Mouse (Mus musculus): ENCODE measurements around the gene Rbms1.

Gene Rbms1

DNA sequence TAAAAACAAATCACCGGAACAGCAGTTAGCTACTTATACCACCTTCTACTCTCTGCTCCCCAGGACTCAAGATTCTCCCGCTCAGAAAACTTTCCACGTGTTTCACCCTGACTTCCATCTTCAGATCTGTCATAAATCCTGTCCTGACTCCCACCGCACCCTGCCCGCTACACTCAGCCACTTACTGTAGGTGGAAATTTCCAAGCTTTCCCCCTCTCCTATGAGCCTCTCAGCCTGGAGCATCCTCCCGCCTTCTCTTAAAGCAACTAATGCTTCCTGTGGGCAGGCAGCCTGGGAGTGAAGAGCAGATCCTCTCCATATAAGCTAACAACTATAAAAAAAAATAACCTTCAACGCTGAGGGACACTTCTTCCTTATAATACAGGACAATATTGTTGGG, 44.6 kb downstream of the Rbms1 start:
- DNase-seq (ENCODE audit: low read depth, low spot score): no peak

DNA sequence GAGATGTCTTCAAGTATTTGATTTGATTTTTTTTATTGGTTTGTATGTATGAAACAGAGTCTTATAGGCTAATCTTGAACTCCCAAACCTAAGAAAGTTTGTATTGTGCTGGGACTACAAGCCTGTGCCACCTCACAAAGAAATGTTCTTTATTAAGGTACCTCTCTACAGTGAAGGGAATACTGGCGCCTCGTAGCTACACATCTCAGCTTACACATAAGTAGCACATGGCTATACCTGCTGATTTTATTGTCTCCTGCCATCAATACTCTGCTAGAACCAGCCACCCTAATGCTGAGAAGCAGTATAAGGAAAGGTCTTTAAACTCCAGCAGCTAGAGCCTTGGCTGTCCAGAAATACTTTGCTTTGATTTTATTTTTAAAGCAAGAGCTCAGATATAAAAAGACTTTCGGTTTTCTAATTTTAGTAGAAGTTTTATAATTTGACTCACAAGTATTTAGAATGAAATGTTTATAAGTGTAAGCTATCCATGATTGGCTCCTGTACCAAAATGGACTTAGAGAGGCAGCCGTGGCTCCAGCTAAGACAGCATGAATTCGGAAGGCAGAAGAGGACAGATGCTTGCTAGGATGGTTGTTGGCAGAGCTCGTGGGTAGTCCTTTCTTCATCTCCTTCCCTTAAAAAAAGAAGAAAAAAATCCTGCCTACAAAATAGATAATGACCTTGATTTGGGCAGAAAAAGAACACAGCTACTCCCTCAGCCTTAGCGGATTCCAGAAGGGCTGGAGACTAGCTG, 48.3 kb downstream of the Rbms1 start:
- peak; percentile 77 for DNase-seq (ENCODE audit: low read depth, low spot score)

DNA sequence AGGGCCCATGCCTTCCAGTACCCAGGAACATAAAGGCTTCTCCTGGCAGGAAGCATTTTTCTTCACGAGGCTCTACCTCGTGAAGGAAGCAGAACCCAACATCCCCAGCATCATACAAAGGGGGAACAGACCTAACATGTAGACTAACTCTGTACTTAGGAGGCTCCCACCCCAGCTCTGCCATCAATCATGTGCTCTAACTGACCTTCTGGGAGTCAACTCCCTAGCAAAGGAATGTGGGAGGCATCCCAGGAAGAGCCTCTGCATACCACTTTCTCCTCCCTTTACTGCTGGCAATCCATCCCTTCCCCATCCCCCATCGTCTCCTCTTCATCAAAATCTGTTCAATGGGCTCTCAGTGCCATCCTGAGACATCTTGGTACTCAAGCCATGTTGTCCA, 49.7 kb downstream of the Rbms1 start:
- no peak for DNase-seq (ENCODE audit: low read depth, low spot score)

DNA sequence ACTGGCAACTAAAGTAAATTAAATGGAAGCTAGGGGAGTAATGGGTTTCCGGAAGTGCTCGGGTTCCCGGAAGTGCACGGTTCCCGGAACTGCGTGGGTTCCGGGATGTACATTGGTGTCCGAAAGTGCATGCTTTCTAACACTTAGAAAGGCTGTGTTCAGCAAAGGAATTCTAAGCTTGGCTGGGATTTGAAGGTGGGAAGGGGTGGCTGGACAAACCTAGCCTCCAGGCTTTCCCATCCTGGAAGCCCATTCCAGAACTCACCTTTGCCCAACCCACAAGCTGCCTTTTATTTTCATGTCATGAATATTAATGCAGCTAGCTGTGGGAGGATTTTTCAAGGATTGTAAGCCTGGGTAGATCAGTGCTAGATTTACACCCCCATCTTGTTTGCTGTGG, 51.3 kb downstream of the Rbms1 start:
- DNase-seq (ENCODE audit: low read depth, low spot score): no peak

DNA sequence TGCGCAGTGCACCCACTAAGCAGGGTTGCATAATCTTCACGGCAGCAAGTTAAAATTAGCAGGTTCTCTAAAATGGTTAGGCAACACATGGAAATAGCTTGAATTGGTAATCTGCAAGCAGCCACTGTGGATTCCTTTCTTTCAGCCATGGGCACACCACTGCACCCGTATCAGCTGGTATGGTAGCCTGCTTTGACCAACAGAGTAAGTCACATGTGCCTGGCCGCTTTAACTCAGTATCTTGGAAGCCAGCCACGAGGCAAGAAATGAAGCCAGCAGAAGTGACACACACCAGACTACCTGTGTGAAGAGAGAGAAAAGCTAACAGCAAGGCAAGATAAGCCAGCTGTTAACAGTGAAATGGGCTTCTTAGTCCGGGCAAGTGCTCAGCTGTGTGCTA, 52.2 kb downstream of the Rbms1 start:
- peak; percentile 67 for DNase-seq (ENCODE audit: low read depth, low spot score)

DNA sequence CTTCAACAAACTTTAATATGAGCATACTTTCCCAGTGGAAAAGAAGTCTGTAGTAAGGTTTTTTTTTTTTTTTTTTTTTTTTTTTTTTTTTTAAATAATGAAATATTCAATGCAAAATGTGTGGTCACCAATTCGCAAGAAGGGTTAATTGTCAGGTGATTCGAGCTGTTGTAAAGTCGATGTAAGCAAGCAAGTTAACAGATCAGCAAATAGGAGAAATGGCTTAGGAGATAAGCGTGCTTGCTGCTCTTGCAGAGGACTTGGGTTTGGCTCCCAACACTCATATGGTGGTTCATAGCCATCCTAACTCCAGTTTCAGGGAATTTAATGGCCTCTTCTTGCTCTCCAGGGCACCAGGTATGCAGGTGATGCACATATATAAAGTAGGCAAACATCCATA, 54.4 kb downstream of the Rbms1 start:
- DNase-seq (ENCODE audit: low read depth, low spot score): no peak

DNA sequence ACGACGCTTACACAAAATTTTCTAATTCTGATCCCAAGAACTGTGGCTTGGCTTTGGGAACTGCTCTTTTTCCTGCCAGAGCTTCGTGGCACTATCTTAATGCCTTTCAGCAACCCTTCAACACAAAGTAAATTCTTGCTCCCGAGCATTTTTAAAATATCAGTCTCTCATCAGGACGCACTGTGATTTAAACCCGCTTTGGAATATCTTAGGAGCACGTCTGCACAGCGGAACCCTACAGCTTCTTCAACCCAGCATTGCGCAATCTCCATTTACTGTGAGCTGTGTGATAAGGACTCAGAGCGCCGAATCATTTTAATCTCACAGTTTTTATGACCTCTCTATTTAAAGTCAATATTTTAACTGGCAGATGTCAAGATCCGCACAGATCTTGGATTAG, 54.9 kb downstream of the Rbms1 start:
- DNase-seq (ENCODE audit: low read depth, low spot score): no peak

DNA sequence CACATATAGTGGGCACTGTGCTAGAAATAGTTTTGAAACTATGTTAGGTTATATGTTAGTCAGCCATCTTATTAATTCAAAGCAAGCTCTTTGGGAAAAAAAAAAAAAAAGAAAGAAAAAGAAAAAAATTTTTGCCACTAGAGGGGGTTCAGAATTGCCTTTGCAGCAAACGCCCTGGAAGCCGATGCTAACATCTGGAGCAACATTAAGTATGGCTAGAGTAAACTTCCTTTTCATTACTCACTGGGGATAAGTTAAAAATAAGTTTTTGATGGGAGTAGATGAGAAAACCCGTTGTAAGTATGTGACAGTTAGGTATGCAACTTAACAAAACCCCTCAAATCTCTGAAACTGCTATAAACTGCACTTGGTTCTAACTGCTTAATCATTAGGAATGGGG, 57.7 kb downstream of the Rbms1 start:
- peak; percentile 45 for DNase-seq (ENCODE audit: low read depth, low spot score)

DNA sequence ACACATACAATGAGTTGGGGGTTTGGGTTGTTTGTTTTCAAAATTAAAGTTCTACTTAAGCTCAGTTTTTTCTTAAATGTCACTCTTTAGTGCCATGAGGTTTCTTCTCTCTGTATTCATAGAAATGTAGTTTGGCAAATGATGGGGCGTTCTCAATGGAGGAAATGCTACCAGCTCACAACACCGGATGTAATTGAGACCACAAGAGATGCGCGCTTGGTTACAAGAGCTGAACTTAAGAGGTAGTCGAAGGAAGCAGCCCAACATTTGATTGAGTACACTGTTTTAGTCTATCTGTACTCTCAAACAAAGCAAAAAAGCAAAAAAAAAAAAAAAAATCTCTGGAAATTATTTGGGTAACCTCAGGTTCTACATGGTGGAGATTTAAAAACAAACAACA, 58.9 kb downstream of the Rbms1 start:
- DNase-seq (ENCODE audit: low read depth, low spot score): no peak

DNA sequence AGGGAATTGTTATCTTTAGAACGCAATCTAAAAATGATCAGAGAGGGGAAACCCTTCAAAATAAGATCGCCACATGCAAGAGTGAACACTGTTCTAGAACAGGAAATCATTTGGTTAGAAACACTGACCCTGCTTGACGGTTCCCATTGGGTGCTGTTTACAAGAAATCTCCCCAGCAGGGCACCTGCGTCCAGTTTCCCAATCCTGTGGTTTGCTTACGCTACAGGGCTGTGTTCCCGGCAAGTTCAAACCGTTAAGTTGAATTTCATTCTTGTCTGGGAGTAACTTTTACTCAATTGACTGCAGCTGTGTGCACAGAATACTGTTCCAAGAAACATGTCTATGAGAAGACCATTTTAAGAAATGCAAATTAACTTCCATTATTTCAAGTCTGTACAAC, 59.5 kb downstream of the Rbms1 start:
- DNase-seq (ENCODE audit: low read depth, low spot score): no peak

DNA sequence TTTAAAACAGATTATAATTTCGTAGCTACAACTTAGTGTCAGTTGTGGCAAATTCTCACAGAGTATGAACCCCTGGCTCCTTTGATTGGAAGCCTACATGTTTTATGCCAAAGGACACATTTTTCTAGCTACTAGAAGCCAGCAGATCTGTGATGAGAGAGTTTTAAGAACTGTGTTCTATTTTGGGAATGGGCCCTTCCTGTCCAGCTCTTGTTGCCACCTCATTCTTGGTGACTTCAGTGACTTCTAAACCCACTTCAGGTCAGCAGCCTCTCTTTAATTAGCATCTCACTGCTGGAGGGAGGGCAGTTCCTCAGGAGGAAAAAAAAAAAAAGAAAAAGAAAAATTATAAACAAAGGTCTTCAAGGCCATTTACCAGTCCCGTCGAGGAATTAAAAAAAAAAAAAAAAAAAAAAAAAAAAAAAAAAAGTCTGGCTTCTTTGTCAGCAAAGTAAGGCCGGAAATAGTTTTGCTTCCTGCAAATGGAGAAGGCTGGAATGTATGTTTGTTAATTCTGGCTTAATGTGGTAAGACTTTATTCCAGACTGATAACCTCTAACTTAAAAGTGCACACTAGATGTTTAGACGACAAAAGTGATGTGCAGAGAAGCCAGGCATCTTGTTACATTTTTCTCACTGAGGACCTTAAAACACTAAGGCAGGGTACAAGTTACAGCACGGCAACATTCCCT, 60.4 kb downstream of the Rbms1 start:
- no peak for DNase-seq (ENCODE audit: low read depth, low spot score)

DNA sequence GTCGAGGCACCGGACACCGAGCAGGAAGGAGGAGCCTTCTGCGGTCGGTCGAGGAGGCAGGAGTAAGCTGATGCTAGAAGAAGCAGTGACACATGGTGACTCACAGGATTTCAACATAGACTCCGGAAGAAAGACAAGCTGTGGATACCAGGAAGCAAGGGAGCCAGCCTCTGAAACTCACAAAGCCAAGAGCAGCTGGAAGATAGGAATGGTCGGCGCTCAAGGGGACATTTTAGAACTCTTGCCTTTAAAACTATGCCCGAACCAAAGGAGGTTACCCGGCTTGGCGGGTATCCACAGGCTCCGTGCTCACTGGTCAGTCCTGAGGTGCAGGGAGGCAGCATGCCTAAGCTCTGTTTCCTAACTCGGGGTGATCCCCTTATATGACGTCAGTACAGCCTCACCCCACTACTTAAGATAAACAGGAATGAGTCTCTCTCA, 61.5 kb downstream of the Rbms1 start:
- DNase-seq (ENCODE audit: low read depth, low spot score): peak; percentile 66

DNA sequence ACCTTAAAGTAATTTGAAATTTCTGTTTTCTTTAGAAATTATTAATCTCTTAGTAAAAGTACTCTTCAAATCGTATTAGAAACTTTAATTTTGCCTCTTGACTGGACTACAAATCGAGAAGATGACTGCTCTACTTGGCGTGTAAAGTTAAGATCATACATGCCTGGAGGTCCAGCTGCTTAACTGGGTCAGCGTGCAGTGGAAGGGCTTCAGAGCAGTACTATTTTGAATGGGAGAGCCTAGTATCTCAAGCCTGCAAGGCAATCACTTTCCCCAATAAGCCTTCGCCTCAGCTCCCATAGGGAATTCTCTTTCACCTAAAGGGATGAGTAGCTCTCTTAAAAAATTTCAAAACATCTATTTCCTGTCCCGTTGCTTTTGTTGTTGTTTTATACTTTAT, 62.0 kb downstream of the Rbms1 start:
- DNase-seq (ENCODE audit: low read depth, low spot score): no peak

DNA sequence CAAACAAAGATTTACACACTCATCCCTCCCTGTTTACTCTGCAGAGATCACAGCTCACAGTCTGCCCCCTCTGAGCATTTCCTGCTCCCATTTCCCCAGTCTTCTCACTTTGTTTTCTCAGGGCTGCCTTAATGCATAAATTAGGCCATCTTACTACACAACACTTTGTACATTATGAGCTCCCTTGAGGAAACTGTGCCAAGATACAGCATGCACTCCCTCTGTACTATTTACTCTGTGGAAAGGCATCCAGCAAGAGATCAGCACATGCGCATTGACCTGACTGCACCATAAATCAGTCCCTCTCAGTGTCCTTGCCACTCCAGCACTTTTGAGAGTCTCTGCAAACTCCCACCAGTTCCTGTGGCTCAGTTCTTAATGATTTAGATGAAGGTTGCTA, 70.0 kb downstream of the Rbms1 start:
- DNase-seq (ENCODE audit: low read depth, low spot score): no peak

DNA sequence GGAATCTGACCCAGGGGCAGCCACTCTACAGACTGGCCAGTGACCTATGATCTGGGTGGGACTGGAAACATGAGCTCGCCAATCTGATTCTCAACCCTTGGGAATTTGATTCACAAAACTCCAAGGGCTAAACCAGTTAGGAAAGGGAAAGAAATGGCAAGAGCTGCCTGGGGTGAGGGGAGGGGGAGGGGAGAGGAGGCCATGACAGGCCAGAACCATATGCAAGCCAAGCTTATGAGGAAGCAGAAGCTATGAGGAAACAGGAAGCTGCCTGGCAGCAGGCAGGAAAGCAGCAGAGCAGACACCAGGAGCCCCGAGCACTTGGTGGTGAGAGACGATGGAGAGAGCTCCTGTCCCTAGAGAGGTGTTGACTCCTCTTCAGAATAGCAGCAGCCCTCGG, 79.1 kb downstream of the Rbms1 start:
- DNase-seq (ENCODE audit: low read depth, low spot score): no peak

DNA sequence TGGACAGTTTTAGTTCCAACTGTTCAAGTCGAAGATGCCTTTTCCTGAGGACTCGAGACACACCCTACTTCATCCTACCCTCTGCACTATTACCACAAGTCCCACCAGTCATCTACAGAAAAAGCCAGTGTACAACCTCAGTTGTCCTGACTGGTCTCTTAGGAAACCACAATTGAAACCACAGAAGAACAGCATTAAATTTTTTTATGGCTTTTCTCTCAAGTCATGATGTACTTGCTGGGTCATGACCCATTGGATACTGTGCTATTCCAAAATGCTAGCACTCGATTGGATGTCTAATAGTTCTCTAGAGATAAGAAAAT, 80.0 kb downstream of the Rbms1 start:
- DNase-seq (ENCODE audit: low read depth, low spot score): no peak

DNA sequence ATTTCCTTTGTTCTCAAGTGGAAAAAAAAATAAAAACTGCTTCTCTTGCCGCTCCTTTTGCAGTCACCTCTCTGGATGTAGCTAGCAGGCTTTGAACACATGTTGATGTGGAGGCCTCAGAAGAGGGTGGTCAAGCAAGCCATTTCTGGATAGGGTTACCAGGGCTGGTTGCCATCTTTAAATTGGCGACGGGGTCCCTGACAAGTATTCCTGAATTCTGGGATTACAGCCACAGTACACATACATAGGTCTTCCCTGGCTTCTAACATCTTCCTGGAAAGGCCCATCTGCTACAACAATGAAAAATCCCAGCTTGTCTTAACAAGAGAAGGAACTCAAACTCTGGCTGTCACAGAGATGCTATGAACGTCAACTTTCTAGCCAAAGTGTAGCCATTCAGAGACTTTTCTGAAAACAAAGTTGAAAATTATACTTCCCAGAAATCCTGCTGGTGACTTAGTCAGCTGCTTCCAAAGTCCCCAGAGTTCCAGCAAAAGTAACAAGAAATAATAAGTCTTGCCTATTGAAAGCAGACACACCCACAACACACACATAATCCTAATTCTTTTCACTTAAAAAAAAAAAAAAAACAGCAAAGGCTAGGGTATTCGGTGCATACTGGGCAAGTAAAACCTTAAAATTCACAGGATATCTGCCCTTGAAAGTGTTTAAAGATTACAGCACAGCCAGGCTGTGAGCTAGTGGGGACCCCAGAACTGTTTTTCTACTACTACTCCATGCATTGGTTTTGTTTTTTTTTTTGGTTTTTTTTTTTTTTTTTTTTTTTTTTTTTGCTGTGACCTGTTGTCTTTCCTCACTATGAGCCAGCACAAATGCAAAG, 80.6 kb downstream of the Rbms1 start:
- DNase-seq (ENCODE audit: low read depth, low spot score): no peak

DNA sequence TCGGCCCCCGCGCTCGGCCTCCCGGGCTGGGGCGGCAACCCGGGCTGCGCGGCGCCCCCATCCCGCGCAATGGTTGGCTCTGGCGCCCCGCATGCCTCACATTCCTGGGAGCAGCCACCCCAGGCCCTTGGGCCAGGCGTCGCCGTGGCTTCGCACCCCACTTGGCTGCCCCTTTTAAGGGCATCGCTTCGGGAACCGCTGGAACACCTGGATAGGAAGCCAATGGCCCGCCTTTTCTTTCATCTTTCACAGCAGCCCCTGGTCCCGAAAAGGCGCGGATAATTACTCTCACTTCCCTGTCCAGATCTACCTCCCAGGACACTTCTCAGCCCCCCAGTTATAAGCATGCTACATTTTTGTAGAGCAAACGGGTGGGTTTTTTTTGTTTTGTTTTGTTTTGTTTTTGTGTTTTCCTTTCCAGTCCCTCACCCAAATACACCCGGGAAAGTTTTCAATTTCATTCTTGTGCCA, 81.4 kb downstream of the Rbms1 start:
- DNase-seq (ENCODE audit: low read depth, low spot score): no peak

DNA sequence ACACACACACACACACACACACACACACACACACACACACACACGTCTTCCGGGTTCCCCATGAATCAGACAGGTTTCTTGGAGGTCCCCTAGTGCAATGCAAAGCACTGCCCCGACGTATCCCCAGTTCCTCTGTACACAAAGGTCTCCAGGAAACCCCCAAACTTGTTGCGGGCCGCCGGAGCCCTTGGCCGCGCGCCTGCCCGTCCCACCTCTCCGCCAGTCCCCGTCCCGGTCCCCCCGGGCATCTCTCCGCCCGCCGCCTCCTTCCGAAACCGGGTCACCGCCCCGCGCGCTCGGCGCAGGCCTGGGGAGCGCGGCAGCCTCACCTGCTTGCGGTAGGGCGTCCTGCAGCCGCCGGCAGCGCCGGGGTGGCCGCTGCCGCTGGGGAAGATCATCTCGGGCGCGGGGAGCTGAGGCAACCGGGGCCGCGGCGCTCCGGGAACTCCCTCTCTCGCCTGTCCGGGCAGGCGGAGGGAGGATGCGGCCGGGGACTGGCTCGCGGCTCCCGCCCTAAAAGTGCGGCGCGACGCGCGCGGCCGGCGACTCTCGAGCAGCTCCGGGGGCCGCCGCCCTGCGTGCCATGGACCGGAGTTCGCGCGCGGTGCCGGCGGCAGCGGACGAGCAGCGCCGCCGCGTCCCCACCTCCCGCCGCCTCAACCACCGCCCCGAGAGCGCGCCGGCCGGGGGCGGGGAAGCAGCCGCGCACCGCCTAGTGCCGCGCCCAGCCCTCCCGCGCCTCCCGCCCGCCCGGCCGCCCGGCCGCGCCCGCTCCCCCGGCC, 82.0 kb downstream of the Rbms1 start:
- DNase-seq (ENCODE audit: low read depth, low spot score): peak; percentile 69

DNA sequence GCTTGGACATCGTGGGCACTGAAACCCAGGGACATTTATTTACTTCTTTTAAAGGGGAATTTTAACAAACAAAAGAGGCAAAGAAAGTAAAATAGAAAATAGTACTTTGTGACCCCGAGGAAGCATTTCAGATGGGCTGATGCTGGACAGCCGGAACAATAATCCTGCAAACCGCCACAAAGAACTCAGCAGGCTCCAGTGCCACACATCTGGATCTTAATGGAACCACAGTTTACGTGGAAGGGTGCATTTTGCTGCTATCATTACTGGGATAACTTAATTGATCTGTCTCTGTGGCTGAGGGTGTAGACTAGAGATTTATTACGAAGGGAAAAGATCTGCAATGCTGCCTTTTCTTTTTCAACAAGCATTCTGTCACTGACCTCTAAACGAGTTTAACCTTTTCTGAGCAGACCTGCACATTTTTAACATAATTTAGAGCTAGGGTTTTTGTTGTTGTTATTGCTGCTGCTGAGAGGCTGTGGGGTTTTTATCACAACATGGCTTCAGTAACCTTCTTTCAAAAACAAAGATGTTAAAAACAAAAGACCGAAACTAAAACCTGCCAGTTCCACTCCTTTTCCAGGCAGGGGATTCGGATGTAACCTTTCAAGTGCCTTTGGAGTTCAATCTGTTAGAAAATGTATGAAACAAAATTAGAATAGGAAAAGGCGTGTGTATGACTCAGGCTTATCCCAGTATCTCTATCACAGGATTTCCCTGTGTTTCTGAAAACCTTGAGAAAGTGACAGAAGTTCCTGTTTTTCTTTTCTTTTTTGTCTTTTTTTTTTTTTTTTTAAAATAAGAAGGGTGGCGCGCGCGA, 82.8 kb downstream of the Rbms1 start:
- DNase-seq (ENCODE audit: low read depth, low spot score): no peak

Measured in brain, adult 2 months (tissue).